Mouse (Mus musculus) induced T-regulatory cell, adult 2 months (primary cell): ENCODE data around the gene Aldh18a1.
"Not testable (repeated sequence)": the region's sequence is repeated elsewhere in the genome, so short reads cannot be mapped to it uniquely, and the experiment has no call there.

ENCODE experiments used
- DNase-seq: peaks from one replicate; pipeline ENCODE4 v3.0.0-alpha.2; 2012; ENCODE audit warnings: low read depth

The Aldh18a1 gene

DNA sequence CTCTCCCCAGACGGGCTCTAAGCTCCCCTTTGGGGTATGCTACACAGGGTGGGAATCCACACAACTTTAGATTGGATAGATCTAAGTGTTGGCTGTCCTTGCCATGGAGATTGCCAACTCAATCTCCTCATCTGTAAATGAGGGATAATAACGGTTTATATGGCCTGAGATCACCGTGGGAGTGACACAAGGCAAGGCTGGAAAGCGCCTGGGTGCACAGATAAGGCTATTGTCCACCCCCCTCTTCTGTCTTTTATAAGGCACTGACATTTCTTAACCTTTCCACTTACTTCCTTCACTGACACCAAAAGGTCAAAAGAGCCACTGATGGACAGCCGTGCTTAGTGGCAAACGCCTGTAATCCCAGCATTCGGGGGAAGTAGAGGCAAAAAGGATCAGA, 1.4 kb downstream of the Aldh18a1 start:
- no peak for DNase-seq

DNA sequence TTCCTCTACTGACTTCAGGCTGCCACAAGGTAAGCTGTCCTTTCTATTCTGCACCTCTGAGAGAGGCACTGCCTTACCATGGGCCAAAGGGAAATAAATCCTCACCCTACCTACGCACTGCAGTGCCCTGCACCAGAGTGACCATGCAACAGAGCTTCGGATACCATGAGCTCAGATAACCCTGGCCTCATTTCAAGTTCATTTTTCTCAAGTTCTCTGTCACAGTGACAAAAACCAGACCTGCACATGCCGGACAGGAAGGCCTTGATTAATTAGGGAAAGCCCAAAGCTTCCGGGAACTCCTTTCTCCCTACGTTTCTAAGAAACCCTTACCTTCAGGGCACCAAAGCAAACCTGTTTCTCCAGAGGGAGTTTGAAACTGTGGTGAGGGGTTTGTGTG, 6.6 kb downstream of the Aldh18a1 start:
- DNase-seq, result no peak

- DNase-seq, result no peak
Observed at GRCm38 (mm10) chr19:40580902-40581301, 7.4 kb downstream of the Aldh18a1 start.

DNA sequence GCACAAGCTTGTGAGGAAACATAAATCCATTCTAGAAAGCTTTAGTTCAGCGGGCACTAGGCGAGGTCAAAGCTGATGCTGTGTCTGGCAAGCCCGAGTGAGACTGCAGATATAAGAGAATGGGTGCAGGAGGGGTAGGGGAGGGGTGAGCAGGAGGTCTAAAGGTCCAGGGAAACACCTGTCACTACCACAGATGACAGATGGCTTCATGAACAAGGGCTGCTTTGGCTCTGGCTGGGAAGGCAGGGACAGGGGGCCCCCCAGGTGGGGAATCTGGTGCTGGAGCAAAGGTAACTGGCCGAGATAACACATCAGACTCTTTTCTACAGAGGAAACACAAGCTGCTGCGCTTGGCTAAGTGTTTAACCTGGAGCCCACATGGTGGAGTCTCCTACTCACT, 12.8 kb downstream of the Aldh18a1 start:
- no peak for DNase-seq

DNA sequence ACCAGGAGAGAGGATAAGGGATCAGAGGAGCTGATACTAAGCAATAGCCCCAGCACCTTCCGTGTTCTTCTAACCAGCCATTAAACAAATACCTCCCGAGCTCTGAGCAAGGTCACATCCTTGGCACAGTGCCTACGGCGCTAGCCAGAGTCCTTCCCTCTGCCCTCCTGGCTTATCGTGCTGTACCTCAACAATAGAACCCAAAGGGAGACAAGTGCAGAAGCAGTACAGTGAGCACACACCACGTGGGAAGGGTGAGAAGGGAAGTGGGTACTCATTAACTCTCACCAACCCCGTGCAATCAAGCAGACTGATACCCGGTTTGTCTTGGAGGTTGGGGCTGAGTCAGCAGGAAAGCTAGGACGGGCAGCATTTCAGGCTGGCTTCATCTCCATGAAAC, 17.5 kb downstream of the Aldh18a1 start:
- DNase-seq, result no peak

DNA sequence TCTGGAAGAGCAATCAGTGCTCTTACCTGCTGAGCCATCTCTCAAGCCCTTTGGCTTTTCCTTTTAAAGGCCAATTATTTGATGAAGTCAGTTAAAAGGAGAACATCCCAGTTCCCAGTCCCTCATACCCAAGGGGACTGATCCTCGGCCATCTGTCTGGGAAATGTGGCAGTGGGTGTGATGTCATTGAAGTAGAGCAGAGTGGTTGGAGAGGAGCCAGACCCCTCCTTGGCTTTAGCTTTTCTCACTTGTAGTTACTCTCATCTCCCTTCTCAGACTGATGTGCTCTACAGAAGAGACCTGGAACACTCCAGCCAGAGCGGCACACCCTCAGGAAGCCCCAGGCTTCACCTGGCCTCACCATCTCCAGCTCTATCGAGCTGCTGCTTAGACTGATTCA, 20.6 kb downstream of the Aldh18a1 start:
- no peak for DNase-seq

GRCm38 (mm10) chr19:40563880-40564645, 24.2 kb downstream of the Aldh18a1 start:
- DNase-seq, result no peak

GRCm38 (mm10) chr19:40561521-40561920, 26.7 kb downstream of the Aldh18a1 start:
- DNase-seq, result not testable (repeated sequence)

- DNase-seq, result no peak
Observed at GRCm38 (mm10) chr19:40556029-40556428, 32.2 kb downstream of the Aldh18a1 start.

- DNase-seq, result no peak
Observed at GRCm38 (mm10) chr19:40555136-40555535, 33.1 kb downstream of the Aldh18a1 start.

- no peak for DNase-seq
Observed at GRCm38 (mm10) chr19:40554343-40554742, 33.9 kb downstream of the Aldh18a1 start.

DNA sequence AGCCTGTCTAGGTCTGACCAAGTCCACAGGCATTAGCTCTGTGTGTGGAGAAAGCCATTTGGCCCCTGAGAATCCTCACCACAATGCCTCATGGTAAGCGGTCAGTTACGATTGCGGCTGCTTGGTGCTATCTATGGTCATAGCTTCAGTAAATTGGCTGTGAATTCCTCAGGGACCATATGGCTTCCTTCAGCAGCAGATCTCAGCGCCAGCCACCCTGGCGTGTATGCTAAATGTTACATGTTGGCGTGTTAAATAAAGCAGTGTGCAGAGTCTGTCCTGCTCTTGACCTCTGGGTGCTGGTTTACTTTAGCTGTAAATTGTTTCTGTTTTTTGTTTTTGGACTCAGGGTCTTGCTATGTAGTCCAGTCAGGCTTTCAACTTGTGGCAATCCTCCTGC, 34.4 kb downstream of the Aldh18a1 start:
- no peak for DNase-seq

- no peak for DNase-seq
Observed at GRCm38 (mm10) chr19:40553014-40553789, 35.1 kb downstream of the Aldh18a1 start.

GRCm38 (mm10) chr19:40549516-40550135, 38.6 kb downstream of the Aldh18a1 start:
- DNase-seq, result no peak

GRCm38 (mm10) chr19:40548796-40549515, 39.3 kb downstream of the Aldh18a1 start:
- no peak for DNase-seq

GRCm38 (mm10) chr19:40548386-40548785, 39.9 kb downstream of the Aldh18a1 start:
- no peak for DNase-seq

DNA sequence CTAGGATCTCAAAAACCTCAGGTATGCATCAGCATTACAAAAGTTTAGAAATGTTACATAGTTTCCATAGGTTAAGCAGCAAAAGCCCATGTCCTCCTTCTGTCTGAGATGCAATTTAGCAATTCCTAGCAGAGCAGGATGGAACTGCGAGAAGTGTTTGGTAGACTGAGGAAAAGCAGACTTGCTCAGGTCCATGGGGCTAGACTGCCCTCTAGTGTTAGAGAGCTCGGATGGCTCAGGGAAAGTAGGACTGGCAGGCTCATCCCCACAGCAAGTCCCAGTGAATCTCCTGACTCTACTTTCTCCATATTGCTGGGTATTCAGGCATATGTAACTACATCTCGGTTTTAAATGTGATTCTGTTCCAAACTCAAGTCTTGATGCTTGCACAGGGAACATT, 43.4 kb downstream of the Aldh18a1 start:
- DNase-seq, result peak; percentile 74

GRCm38 (mm10) chr19:40542776-40543175, 45.5 kb downstream of the Aldh18a1 start:
- no peak for DNase-seq

DNA sequence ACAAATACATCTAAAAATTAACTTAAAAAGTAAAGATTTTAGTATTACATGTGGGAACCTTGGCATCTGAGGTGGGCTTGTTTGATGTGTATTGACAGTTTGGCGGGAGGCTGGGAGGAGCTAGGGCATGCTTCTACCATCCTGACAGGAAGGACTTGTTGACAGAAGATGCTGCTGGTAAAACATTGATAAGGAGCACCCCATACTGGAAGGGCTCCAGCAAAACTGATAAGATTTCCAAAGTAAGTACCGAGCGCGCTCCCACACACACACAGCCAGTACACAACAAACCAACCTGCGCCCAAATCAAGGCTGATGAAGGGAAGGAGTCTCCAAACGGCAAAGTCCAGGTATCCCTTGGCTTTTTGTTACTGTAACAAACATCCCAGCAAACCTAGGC, 51.7 kb downstream of the Aldh18a1 start:
- no peak for DNase-seq

GRCm38 (mm10) chr19:40532525-40532924, 55.7 kb downstream of the Aldh18a1 start:
- no peak for DNase-seq

GRCm38 (mm10) chr19:40530323-40530722, 57.9 kb downstream of the Aldh18a1 start:
- no peak for DNase-seq

GRCm38 (mm10) chr19:40528254-40528653, 60.0 kb downstream of the Aldh18a1 start:
- no peak for DNase-seq
